Mouse (Mus musculus): ENCODE results near the gene Minar1.

GRCm38 (mm10) chr9:89610592-89610991, 12.3 kb downstream of the Minar1 start:
- TF ChIP-seq CTCF (IDR thresholded peaks at IDR 0.05; ENCODE audit: low read depth): no peak
- no peak for TF ChIP-seq EP300 (IDR thresholded peaks at IDR 0.05; ENCODE audit: low read depth)
